Mouse (Mus musculus): ENCODE results near the gene Ncs1. TPM values are rescaled to one million over a fixed set of nuclear protein-coding genes. Genes with fewer than 3 reads are reported as not detected.
A peak's percentile ranks its signal among the peaks of the same experiment; 100 is the strongest.

Gene Ncs1
- polyA plus RNA-seq, 1 experiment from 2014 or later: 151 TPM

- peak overlapping the region; percentile 85 for H3K27ac ChIP-seq (ENCODE audit: low read depth, low read length)
- peaks cover 67% of the 10 kb centered on the region for H3K4me1 ChIP-seq (ENCODE audit: control insufficient read depth, insufficient read depth, low read depth, low read length)
- no peaks in the 10 kb centered on the region for H3K27me3 ChIP-seq (replicated peaks; ENCODE audit: control insufficient read depth, insufficient read depth, low read length)
- whole genome bisulfite sequencing: 38% methylated on average over 10 of the region's 10 CpGs
- no peak overlapping the region for H3K4me3 ChIP-seq (ENCODE audit: low read length)
- peak; percentile 78 for ATAC-seq
- no peaks in the 10 kb centered on the region for H3K36me3 ChIP-seq (ENCODE audit: control insufficient read depth, insufficient read depth, low read length)
- 0 out of 2 replicates have a peak overlapping the region, but pooled peaks have one; percentile 13 for H3K9ac ChIP-seq (ENCODE audit: low read depth, low read length)
- H3K9me3 ChIP-seq (ENCODE audit: control insufficient read depth, low read length): no peaks in the 10 kb centered on the region
- H3K4me2 ChIP-seq (ENCODE audit: low read length): 0 out of 2 replicates have a peak overlapping the region, but pooled peaks have one; percentile 5
Observed at GRCm38 (mm10) chr2:31263746-31264378, 18.2 kb downstream of the Ncs1 start.

- Histone ChIP-seq H3K36me3 (ENCODE audit: control insufficient read depth, insufficient read depth, low read length) (0 out of 2 replicates have a peak, but pooled peaks cover 2% of the 10 kb centered on the region), H3K4me3 (ENCODE audit: low read length) (no peak overlapping the region), H3K4me1 (ENCODE audit: control insufficient read depth, insufficient read depth, low read depth, low read length) (peaks cover 60% of the 10 kb centered on the region), H3K9me3 (ENCODE audit: control insufficient read depth, low read length) (no peaks in the 10 kb centered on the region), H3K27ac (ENCODE audit: low read depth, low read length) (0 out of 2 replicates have a peak overlapping the region, but pooled peaks have one; percentile 37), H3K27me3 (replicated peaks; ENCODE audit: control insufficient read depth, insufficient read depth, low read length) (no peaks in the 10 kb centered on the region), H3K4me2 (ENCODE audit: low read length) (no peak overlapping the region), H3K9ac (ENCODE audit: low read depth, low read length) (0 out of 2 replicates have a peak overlapping the region, but pooled peaks have one; percentile 14)
- 18% methylated on average over 6 of the region's 6 CpGs for WGBS
- no peak for ATAC-seq
Observed at GRCm38 (mm10) chr2:31267447-31267846, 21.8 kb downstream of the Ncs1 start.

- no peak overlapping the region for H3K9ac ChIP-seq (ENCODE audit: low read depth, low read length)
- 40% methylated on average over 5 of the region's 5 CpGs for WGBS
- H3K27ac ChIP-seq (ENCODE audit: low read depth, low read length): no peak overlapping the region
- H3K4me3 ChIP-seq (ENCODE audit: low read length): no peak overlapping the region
- no peak for ATAC-seq
- 0 out of 2 replicates have a peak, but pooled peaks cover 2% of the 10 kb centered on the region for H3K36me3 ChIP-seq (ENCODE audit: control insufficient read depth, insufficient read depth, low read length)
- H3K4me2 ChIP-seq (ENCODE audit: low read length): no peak overlapping the region
- peaks cover 48% of the 10 kb centered on the region for H3K4me1 ChIP-seq (ENCODE audit: control insufficient read depth, insufficient read depth, low read depth, low read length)
- H3K27me3 ChIP-seq (replicated peaks; ENCODE audit: control insufficient read depth, insufficient read depth, low read length): no peaks in the 10 kb centered on the region
- H3K9me3 ChIP-seq (ENCODE audit: control insufficient read depth, low read length): no peaks in the 10 kb centered on the region
Observed at GRCm38 (mm10) chr2:31268631-31269030, 23.0 kb downstream of the Ncs1 start.

- Histone ChIP-seq H3K27ac (ENCODE audit: low read depth, low read length) (no peak overlapping the region), H3K36me3 (ENCODE audit: control insufficient read depth, insufficient read depth, low read length) (0 out of 2 replicates have a peak, but pooled peaks cover 2% of the 10 kb centered on the region), H3K27me3 (replicated peaks; ENCODE audit: control insufficient read depth, insufficient read depth, low read length) (no peaks in the 10 kb centered on the region), H3K9me3 (ENCODE audit: control insufficient read depth, low read length) (no peaks in the 10 kb centered on the region), H3K4me3 (ENCODE audit: low read length) (no peak overlapping the region), H3K9ac (ENCODE audit: low read depth, low read length) (no peak overlapping the region), H3K4me1 (ENCODE audit: control insufficient read depth, insufficient read depth, low read depth, low read length) (peaks cover 43% of the 10 kb centered on the region), H3K4me2 (ENCODE audit: low read length) (no peak overlapping the region)
- ATAC-seq: no peak
- 87% methylated on average over 6 of the region's 6 CpGs for WGBS
Observed at GRCm38 (mm10) chr2:31269188-31269587, 23.6 kb downstream of the Ncs1 start.

- Histone ChIP-seq H3K4me3 (ENCODE audit: low read length) (no peak overlapping the region), H3K4me1 (ENCODE audit: control insufficient read depth, insufficient read depth, low read depth, low read length) (peaks cover 36% of the 10 kb centered on the region), H3K36me3 (ENCODE audit: control insufficient read depth, insufficient read depth, low read length) (0 out of 2 replicates have a peak, but pooled peaks cover 2% of the 10 kb centered on the region), H3K27ac (ENCODE audit: low read depth, low read length) (no peak overlapping the region), H3K9ac (ENCODE audit: low read depth, low read length) (no peak overlapping the region), H3K27me3 (replicated peaks; ENCODE audit: control insufficient read depth, insufficient read depth, low read length) (no peaks in the 10 kb centered on the region), H3K9me3 (ENCODE audit: control insufficient read depth, low read length) (no peaks in the 10 kb centered on the region), H3K4me2 (ENCODE audit: low read length) (no peak overlapping the region)
- no peak for ATAC-seq
- WGBS: 96% methylated on average over 10 of the region's 10 CpGs
Observed at GRCm38 (mm10) chr2:31269847-31270246, 24.2 kb downstream of the Ncs1 start.

- Histone ChIP-seq H3K27me3 (replicated peaks; ENCODE audit: control insufficient read depth, insufficient read depth, low read length) (no peaks in the 10 kb centered on the region), H3K4me3 (ENCODE audit: low read length) (no peak overlapping the region), H3K27ac (ENCODE audit: low read depth, low read length) (no peak overlapping the region), H3K4me1 (ENCODE audit: control insufficient read depth, insufficient read depth, low read depth, low read length) (peaks cover 30% of the 10 kb centered on the region), H3K9me3 (ENCODE audit: control insufficient read depth, low read length) (no peaks in the 10 kb centered on the region), H3K36me3 (ENCODE audit: control insufficient read depth, insufficient read depth, low read length) (0 out of 2 replicates have a peak, but pooled peaks cover 2% of the 10 kb centered on the region), H3K9ac (ENCODE audit: low read depth, low read length) (no peak overlapping the region), H3K4me2 (ENCODE audit: low read length) (no peak overlapping the region)
- ATAC-seq: no peak
- WGBS: 92% methylated on average over 8 of the region's 8 CpGs
Observed at GRCm38 (mm10) chr2:31270470-31270869, 24.8 kb downstream of the Ncs1 start.

- no peak overlapping the region for H3K9ac ChIP-seq (ENCODE audit: low read depth, low read length)
- H3K9me3 ChIP-seq (ENCODE audit: control insufficient read depth, low read length): no peaks in the 10 kb centered on the region
- no peak overlapping the region for H3K27ac ChIP-seq (ENCODE audit: low read depth, low read length)
- peaks cover 24% of the 10 kb centered on the region for H3K4me1 ChIP-seq (ENCODE audit: control insufficient read depth, insufficient read depth, low read depth, low read length)
- H3K4me2 ChIP-seq (ENCODE audit: low read length): no peak overlapping the region
- peaks cover 2% of the 10 kb centered on the region; the same call in 1 of the 2 replicates for H3K36me3 ChIP-seq (ENCODE audit: control insufficient read depth, insufficient read depth, low read length)
- no peak for ATAC-seq
- no peak overlapping the region for H3K4me3 ChIP-seq (ENCODE audit: low read length)
- 89% methylated on average over 1 of the region's 1 CpGs for WGBS
- H3K27me3 ChIP-seq (replicated peaks; ENCODE audit: control insufficient read depth, insufficient read depth, low read length): no peaks in the 10 kb centered on the region
Observed at GRCm38 (mm10) chr2:31271071-31271470, 25.4 kb downstream of the Ncs1 start.

GRCm38 (mm10) chr2:31274993-31275392 lies 29.4 kb downstream of the Ncs1 start:
- no peak overlapping the region for H3K27ac ChIP-seq (ENCODE audit: low read depth, low read length)
- H3K4me3 ChIP-seq (ENCODE audit: low read length): no peak overlapping the region
- H3K27me3 ChIP-seq (replicated peaks; ENCODE audit: control insufficient read depth, insufficient read depth, low read length): no peaks in the 10 kb centered on the region
- H3K36me3 ChIP-seq (ENCODE audit: control insufficient read depth, insufficient read depth, low read length): peaks cover 5% of the 10 kb centered on the region
- H3K4me2 ChIP-seq (ENCODE audit: low read length): no peak overlapping the region
- H3K4me1 ChIP-seq (ENCODE audit: control insufficient read depth, insufficient read depth, low read depth, low read length): peaks cover 4% of the 10 kb centered on the region; the same call in 1 of the 2 replicates
- no peak overlapping the region for H3K9ac ChIP-seq (ENCODE audit: low read depth, low read length)
- WGBS: 78% methylated on average over 6 of the region's 6 CpGs
- ATAC-seq: no peak
- H3K9me3 ChIP-seq (ENCODE audit: control insufficient read depth, low read length): no peaks in the 10 kb centered on the region

- Histone ChIP-seq H3K36me3 (ENCODE audit: control insufficient read depth, insufficient read depth, low read length) (peaks cover 9% of the 10 kb centered on the region), H3K27me3 (replicated peaks; ENCODE audit: control insufficient read depth, insufficient read depth, low read length) (no peaks in the 10 kb centered on the region), H3K4me2 (ENCODE audit: low read length) (no peak overlapping the region), H3K27ac (ENCODE audit: low read depth, low read length) (no peak overlapping the region), H3K9me3 (ENCODE audit: control insufficient read depth, low read length) (no peaks in the 10 kb centered on the region), H3K4me3 (ENCODE audit: low read length) (no peak overlapping the region), H3K4me1 (ENCODE audit: control insufficient read depth, insufficient read depth, low read depth, low read length) (peaks cover 4% of the 10 kb centered on the region; the same call in 1 of the 2 replicates), H3K9ac (ENCODE audit: low read depth, low read length) (no peak overlapping the region)
- WGBS: 61% methylated on average over 6 of the region's 6 CpGs
- no peak for ATAC-seq
Observed at GRCm38 (mm10) chr2:31277810-31278209, 32.2 kb downstream of the Ncs1 start.
